Mouse (Mus musculus) hindbrain, embryonic 16.5 days (tissue): ENCODE measurements around the gene Sept9. TPM values are rescaled to one million over a fixed set of nuclear protein-coding genes. Genes with fewer than 3 reads are reported as not detected.
A peak's percentile ranks its signal among the peaks of the same experiment; 100 is the strongest.

Source experiments
- ATAC-seq: fragments of 200-750 bp; cut with Nextera tagmentation; 2 replicates; pipeline ENCODE4 v1.8.0; 2017; ENCODE audit warnings: moderate TSS enrichment, moderate library complexity
- H3K27ac ChIP-seq: fragments of 300-500 bp; sonication (generic); 2 replicates; pipeline ENCODE4 v1.5.1; 2014; ENCODE audit warnings: low read depth, mild to moderate bottlenecking, control low read depth, low read length, moderate library complexity
- H3K27me3 ChIP-seq: fragments of 300-500 bp; sonication (generic); replicated peaks from 2 replicates; pipeline ENCODE4 v1.6.1; 2014; ENCODE audit warnings: low read length; ENCODE audit not compliant: control insufficient read depth, insufficient read depth
- H3K36me3 ChIP-seq: fragments of 300-500 bp; sonication (generic); 2 replicates; pipeline ENCODE4 v1.6.1; 2014; ENCODE audit warnings: mild to moderate bottlenecking, low read length, moderate library complexity, mixed read lengths; ENCODE audit not compliant: control insufficient read depth, insufficient read depth
- H3K4me1 ChIP-seq: fragments of 300-500 bp; sonication (generic); 2 replicates; pipeline ENCODE4 v1.6.1; 2014; ENCODE audit warnings: low read depth, low read length; ENCODE audit not compliant: control insufficient read depth, insufficient read depth
- H3K4me2 ChIP-seq: fragments of 300-500 bp; sonication (generic); 2 replicates; pipeline ENCODE4 v1.6.1; 2014; ENCODE audit warnings: mild to moderate bottlenecking, low read length, control low read depth, moderate library complexity
- H3K4me3 ChIP-seq: fragments of 300-500 bp; sonication (generic); 2 replicates; pipeline ENCODE4 v1.5.1; 2014; ENCODE audit warnings: mild to moderate bottlenecking, low read length, control low read depth, moderate library complexity
- H3K9ac ChIP-seq: fragments of 300-500 bp; sonication (generic); 2 replicates; pipeline ENCODE4 v1.6.1; 2014; ENCODE audit warnings: low read depth, mild to moderate bottlenecking, control low read depth, low read length, moderate library complexity
- H3K9me3 ChIP-seq: fragments of 300-500 bp; sonication (generic); 2 replicates; pipeline ENCODE4 v1.6.1; 2014; ENCODE audit warnings: mild to moderate bottlenecking, low read length, moderate library complexity; ENCODE audit not compliant: control insufficient read depth
- whole genome bisulfite sequencing: fragments of 180-500 bp; shearing (Covaris S2); extraction: QIAGEN DNeasy Blood & Tissue Kit; methylation state at CpG from one replicate; pipeline ENCODE4 v1.1.7; 2014; 5-methylcytosine and 5-hydroxymethylcytosine counted together
- polyA plus RNA-seq: library from polyadenylated mRNA; unstranded; fragments of >200 nt; fragmentation: Nextera tagmentation; extraction: Ambion mirVana; gene quantifications from 2 replicates; pipeline ENCODE4 v1.2.1, GENCODE M21; 2015

Sept9 gene
- polyA plus RNA-seq, 1 experiment from 2014 or later = 109 TPM

GRCm38 (mm10) chr11:117392251-117392650, 192.8 kb downstream of the Sept9 start:
- no peaks in the 10 kb centered on the region for H3K36me3 ChIP-seq
- 80% methylated on average over 2 of the region's 2 CpGs for WGBS
- H3K4me3 ChIP-seq = no peak overlapping the region
- no peaks in the 10 kb centered on the region for H3K27me3 ChIP-seq
- H3K27ac ChIP-seq = no peak overlapping the region
- peaks cover 19% of the 10 kb centered on the region for H3K4me1 ChIP-seq
- no peak overlapping the region for H3K4me2 ChIP-seq
- no peak overlapping the region for H3K9ac ChIP-seq
- no peak for ATAC-seq
- H3K9me3 ChIP-seq = no peaks in the 10 kb centered on the region

DNA sequence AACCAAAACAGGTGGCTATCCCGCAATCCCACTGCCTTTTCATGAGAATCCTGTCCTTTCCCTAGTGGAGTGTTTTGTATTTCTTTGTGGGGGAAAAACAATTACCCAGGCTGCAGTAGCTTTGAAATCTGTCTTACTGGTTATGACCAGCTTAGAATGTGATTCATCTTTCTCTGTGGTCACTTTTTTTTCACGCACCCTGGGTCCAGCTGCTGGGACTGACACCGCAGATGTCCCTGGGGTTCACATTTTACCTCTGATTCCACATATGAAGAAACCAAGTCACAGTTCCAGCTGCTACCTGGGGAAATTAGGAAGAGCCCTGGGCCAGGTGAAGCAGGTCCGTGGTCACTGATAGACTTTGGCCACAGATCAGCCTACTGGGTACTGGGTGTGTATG, 194.3 kb downstream of the Sept9 start:
- Histone ChIP-seq H3K36me3 (no peaks in the 10 kb centered on the region), H3K9ac (peak overlapping the region; percentile 65; the same call in 1 of the 2 replicates), H3K27me3 (no peaks in the 10 kb centered on the region), H3K27ac (peak overlapping the region; percentile 60; the same call in 1 of the 2 replicates), H3K4me3 (no peak overlapping the region), H3K4me2 (peak overlapping the region; percentile 78), H3K9me3 (no peaks in the 10 kb centered on the region), H3K4me1 (peaks cover 19% of the 10 kb centered on the region)
- ATAC-seq = no peak
- 56% methylated on average over 4 of the region's 4 CpGs for WGBS

DNA sequence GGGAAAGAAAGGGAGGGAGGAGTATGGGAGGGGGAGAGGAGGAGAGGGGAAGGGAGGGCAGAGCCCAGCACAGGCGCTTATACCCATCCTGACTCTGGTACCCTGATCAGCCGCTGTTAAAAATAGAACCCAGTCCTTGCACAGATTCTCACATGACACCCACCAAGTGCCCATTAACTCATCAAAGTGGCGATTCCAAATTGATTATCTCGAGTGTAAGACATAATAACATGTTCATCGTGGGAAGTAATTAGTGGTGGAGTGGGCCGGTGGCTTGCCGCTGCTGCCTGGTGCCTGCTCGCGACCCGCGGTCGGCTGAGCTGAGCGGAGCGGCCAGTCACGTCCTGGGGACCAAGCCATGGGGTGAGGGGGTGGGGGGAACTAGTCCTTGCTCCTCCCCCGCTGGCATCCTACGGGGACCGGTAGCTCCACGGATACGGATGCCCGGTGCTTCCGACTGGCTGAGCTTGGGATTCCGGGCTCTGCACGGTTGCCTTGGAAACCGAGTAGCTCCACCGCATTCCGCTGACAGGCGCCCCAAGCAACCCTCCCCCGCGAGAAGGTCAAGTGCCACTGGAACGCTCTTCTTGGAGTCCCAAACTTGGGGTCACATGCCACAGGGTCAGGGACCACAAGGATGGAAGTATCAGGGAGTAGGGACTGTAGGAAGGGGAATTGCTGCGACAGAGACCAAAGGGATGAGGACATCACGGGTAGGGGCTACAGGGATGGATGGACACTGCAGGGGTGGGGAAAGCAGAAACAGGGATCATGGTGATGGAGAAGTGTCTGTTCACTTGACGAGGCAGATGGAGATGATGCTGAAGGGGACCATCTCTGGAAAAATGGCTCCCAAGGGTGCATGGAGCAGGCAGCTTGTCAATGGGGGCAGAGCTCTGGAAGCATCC, 195.0 kb downstream of the Sept9 start:
- peak; percentile 73 for ATAC-seq
- H3K4me2 ChIP-seq = peak overlapping the region; percentile 78
- peaks cover 19% of the 10 kb centered on the region for H3K4me1 ChIP-seq
- peak overlapping the region; percentile 63 for H3K27ac ChIP-seq
- H3K4me3 ChIP-seq = peak overlapping the region; percentile 40
- H3K27me3 ChIP-seq = no peaks in the 10 kb centered on the region
- H3K36me3 ChIP-seq = no peaks in the 10 kb centered on the region
- WGBS = under 1% methylated on average over 34 of the region's 34 CpGs
- H3K9ac ChIP-seq = peak overlapping the region; percentile 65
- H3K9me3 ChIP-seq = no peaks in the 10 kb centered on the region

- H3K4me3 ChIP-seq = peak overlapping the region; percentile 4; the same call in 1 of the 2 replicates
- peak overlapping the region; percentile 63 for H3K27ac ChIP-seq
- WGBS = 4% methylated on average over 9 of the region's 9 CpGs
- H3K9me3 ChIP-seq = no peaks in the 10 kb centered on the region
- H3K4me2 ChIP-seq = peak overlapping the region; percentile 78
- peaks cover 19% of the 10 kb centered on the region for H3K4me1 ChIP-seq
- no peaks in the 10 kb centered on the region for H3K36me3 ChIP-seq
- peak overlapping the region; percentile 65 for H3K9ac ChIP-seq
- no peak for ATAC-seq
- H3K27me3 ChIP-seq = no peaks in the 10 kb centered on the region
Observed at GRCm38 (mm10) chr11:117395228-117395627, 195.8 kb downstream of the Sept9 start.

DNA sequence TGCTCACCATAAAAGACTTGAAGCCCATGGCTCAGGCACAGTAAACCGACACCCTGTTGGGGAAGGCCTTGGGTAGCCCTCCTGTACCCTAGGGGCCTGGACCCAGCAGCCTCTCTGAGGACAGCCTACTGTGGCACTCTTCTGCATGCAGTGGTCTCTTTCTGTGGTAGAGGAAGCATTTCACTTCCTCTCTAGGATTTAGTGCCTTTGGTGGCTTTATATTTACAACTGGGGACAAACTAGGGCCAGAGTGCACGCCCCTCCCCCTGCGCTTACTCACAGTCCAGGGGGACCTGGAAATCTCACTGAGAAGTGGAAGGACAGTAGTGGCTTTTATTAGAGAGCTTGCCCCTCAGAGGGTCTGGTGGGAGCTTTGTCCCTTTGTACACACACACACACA, 197.5 kb downstream of the Sept9 start:
- no peak overlapping the region for H3K4me2 ChIP-seq
- H3K36me3 ChIP-seq = no peaks in the 10 kb centered on the region
- no peak for ATAC-seq
- no peak overlapping the region for H3K4me3 ChIP-seq
- H3K9ac ChIP-seq = no peak overlapping the region
- no peaks in the 10 kb centered on the region for H3K9me3 ChIP-seq
- whole genome bisulfite sequencing = 91% methylated on average over 3 of the region's 3 CpGs
- H3K4me1 ChIP-seq = peaks cover 19% of the 10 kb centered on the region
- no peaks in the 10 kb centered on the region for H3K27me3 ChIP-seq
- H3K27ac ChIP-seq = no peak overlapping the region

DNA sequence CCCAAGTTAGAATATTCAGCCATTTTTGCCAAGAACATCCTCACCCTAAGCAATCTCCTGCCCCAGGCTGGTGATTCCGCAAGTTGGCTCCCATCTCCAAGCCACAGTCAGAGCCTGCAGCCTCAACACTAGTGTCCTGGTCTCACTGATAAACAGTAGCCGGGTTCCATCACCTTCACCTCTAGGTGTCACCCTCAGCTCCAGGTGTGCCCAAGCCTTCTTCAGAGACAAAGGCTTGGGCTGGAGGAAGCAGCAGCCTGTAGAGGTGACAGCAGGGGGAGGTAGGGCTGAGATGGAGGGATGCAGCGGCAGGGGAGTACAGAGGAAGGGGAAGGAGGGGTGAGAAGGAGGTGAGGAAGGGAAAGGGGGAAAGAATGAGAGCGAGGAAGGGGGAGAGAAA, 198.3 kb downstream of the Sept9 start:
- Histone ChIP-seq H3K4me1 (peaks cover 19% of the 10 kb centered on the region), H3K9me3 (no peaks in the 10 kb centered on the region; the same call in 1 of the 2 replicates), H3K4me3 (no peak overlapping the region), H3K27me3 (no peaks in the 10 kb centered on the region), H3K9ac (no peak overlapping the region), H3K27ac (no peak overlapping the region), H3K4me2 (no peak overlapping the region), H3K36me3 (no peaks in the 10 kb centered on the region)
- WGBS = 33% methylated on average over 4 of the region's 4 CpGs
- ATAC-seq = peak; percentile 28; the same call in 1 of the 2 replicates

GRCm38 (mm10) chr11:117398191-117398590, 198.7 kb downstream of the Sept9 start:
- H3K27me3 ChIP-seq = no peaks in the 10 kb centered on the region
- WGBS = 44% methylated on average over 7 of the region's 7 CpGs
- no peak for ATAC-seq
- H3K9me3 ChIP-seq = no peaks in the 10 kb centered on the region; the same call in 1 of the 2 replicates
- H3K4me2 ChIP-seq = no peak overlapping the region
- H3K4me1 ChIP-seq = peaks cover 19% of the 10 kb centered on the region
- H3K4me3 ChIP-seq = no peak overlapping the region
- no peak overlapping the region for H3K9ac ChIP-seq
- no peaks in the 10 kb centered on the region for H3K36me3 ChIP-seq
- no peak overlapping the region for H3K27ac ChIP-seq

DNA sequence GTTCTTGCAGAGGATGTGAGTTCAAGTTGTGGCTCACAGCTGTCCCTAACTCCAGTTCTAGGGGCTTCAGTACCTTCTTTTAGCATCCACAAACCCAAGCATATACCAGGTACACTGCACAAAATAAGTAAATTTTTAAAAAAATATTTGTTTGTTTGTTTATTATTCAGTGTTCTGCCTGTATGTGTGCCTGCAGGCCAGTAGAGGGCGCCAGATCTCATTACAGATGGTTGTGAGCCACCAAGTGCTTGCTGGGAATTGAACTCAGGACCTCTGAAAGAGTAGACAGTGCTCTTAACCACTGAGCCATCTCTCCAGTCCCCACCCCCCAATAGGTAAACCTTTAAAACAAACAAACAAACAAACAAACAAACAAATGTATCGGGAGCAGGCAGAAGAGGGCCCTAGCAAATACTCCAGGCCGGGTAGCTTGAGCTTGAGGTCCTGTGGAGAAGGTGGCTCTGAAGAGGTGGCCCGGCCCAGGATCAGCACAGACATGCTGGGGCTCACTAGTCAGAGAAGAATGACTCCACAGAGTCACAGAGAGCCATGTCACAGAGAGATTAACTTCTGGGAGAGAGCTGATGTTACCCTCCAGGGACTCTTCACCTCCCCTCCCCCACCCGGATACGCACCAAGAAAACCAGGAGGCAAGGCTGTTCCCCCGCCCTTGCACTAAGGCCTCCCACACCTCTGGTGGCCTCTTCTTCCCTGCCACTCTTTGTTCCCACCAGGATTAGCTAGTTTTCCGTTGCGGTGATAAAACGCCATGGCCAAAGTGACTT, 202.3 kb downstream of the Sept9 start:
- 90% methylated on average over 10 of the region's 10 CpGs for WGBS
- Histone ChIP-seq H3K4me1 (peaks cover 4% of the 10 kb centered on the region), H3K9ac (no peak overlapping the region), H3K36me3 (no peaks in the 10 kb centered on the region), H3K4me2 (no peak overlapping the region), H3K27ac (no peak overlapping the region), H3K9me3 (no peaks in the 10 kb centered on the region; the same call in 1 of the 2 replicates), H3K27me3 (no peaks in the 10 kb centered on the region), H3K4me3 (no peak overlapping the region)
- no peak for ATAC-seq

DNA sequence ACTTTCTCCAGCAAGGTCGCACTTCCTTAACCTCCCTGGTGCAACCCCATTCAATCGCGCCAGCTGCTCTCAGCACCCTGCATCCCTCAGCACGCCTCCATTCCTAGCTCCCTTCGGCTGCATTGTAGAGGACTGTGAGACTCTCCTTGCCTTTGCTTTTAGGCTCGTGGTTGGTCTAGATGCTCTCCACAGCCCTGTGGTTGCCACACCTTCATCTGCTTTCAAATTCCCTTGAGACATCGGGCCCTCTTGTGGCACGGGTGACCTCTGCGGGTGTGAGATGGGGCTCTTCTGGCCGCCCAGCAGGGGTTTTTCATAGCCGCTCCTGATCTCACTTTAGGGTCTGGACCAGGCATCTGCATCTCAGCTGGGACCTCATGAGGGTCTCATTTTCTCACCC, 203.1 kb downstream of the Sept9 start:
- H3K27me3 ChIP-seq = no peaks in the 10 kb centered on the region
- peaks cover 11% of the 10 kb centered on the region for H3K4me1 ChIP-seq
- H3K4me3 ChIP-seq = no peak overlapping the region
- no peak overlapping the region for H3K27ac ChIP-seq
- WGBS = 85% methylated on average over 11 of the region's 11 CpGs
- H3K4me2 ChIP-seq = no peak overlapping the region
- no peak for ATAC-seq
- H3K9me3 ChIP-seq = no peaks in the 10 kb centered on the region; the same call in 1 of the 2 replicates
- no peaks in the 10 kb centered on the region for H3K36me3 ChIP-seq
- H3K9ac ChIP-seq = no peak overlapping the region
